ENCODE assay signal across 9 mouse cellular contexts in genomic region chr4:22358487-22358886, GRCm38 (mm10). TPM values are rescaled to one million over a fixed set of nuclear protein-coding genes. Genes with fewer than 3 reads are reported as not detected.
A peak's percentile ranks its signal among the peaks of the same experiment; 100 is the strongest.
DNase-seq lines count a peak whose midpoint lies in the region; ATAC-seq and TF ChIP-seq lines count a peak whose summit lies in the region.
"Had no signal": no experiment of that assay in that cellular context is flagged by ENCODE, and none has a peak within 500 bp of the region (broad histone marks: within the 10 kb centered on the region; RNA-seq: fewer than 3 reads in every experiment).

No protein-coding gene starts in this region.

- no peak overlapping the region for H3K27ac ChIP-seq in layer of hippocampus, adult 2 months
- no peak overlapping the region for H3K27ac ChIP-seq in embryonic facial prominence, embryonic 12.5 days
- H3K27ac ChIP-seq in intestine, embryonic 15.5 days: no peak overlapping the region
- H3K27ac ChIP-seq in neural tube, embryonic 13.5 days (replicated peaks): no peak overlapping the region

- H3K4me3 ChIP-seq in layer of hippocampus, adult 2 months: peak overlapping the region; percentile 83
- H3K4me3 ChIP-seq in embryonic facial prominence, embryonic 12.5 days: no peak overlapping the region
- H3K4me3 ChIP-seq in intestine, embryonic 15.5 days (replicated peaks): no peak overlapping the region; the same call in 1 of the 2 replicates
- H3K4me3 ChIP-seq in neural tube, embryonic 13.5 days: peak overlapping the region; percentile 79

- WGBS in embryonic facial prominence, embryonic 12.5 days: 87% methylated on average over 10 of the region's 10 CpGs
- 79% methylated on average over 10 of the region's 10 CpGs for WGBS in intestine, embryonic 15.5 days
- 88% methylated on average over 10 of the region's 10 CpGs for WGBS in neural tube, embryonic 13.5 days

- no peaks in the 10 kb centered on the region for H3K9me3 ChIP-seq in embryonic facial prominence, embryonic 12.5 days
- no peaks in the 10 kb centered on the region for H3K9me3 ChIP-seq in intestine, embryonic 15.5 days
- 0 out of 2 replicates have a peak, but pooled peaks cover 5% of the 10 kb centered on the region for H3K9me3 ChIP-seq in neural tube, embryonic 13.5 days

- no peak for TF ChIP-seq CTCF in layer of hippocampus, adult 2 months (conservative IDR thresholded peaks at IDR 0.05)

- peak overlapping the region; percentile 62; the same call in 1 of the 2 replicates for H3K4me2 ChIP-seq in embryonic facial prominence, embryonic 12.5 days (replicated peaks)
- peak overlapping the region; percentile 76 for H3K4me2 ChIP-seq in intestine, embryonic 15.5 days (replicated peaks)
- peak overlapping the region; percentile 71 for H3K4me2 ChIP-seq in neural tube, embryonic 13.5 days

- ATAC-seq in embryonic facial prominence, embryonic 12.5 days (ENCODE audit: insufficient number of reproducible peaks, insufficient read depth, low FRiP score, low TSS enrichment): no peak
- no peak for ATAC-seq in intestine, embryonic 15.5 days
- no peak for ATAC-seq in neural tube, embryonic 13.5 days (ENCODE audit: low read depth)

- DNase-seq in layer of hippocampus, adult 2 months (ENCODE audit: low spot score in 2 of 2): no peak
- no peak for DNase-seq in layer of hippocampus, adult 18-20 months (ENCODE audit: low spot score in 2 of 2)
- DNase-seq in urinary bladder, adult 2 months (ENCODE audit: low spot score): no peak
- no peak for DNase-seq in left cerebral cortex, adult 8-10 months (ENCODE audit: low spot score in 2 of 2)
- no peak for DNase-seq in ovary, postnatal 36 days (ENCODE audit: low spot score)
- DNase-seq: kidney, adult 8-10 months had no signal

- no peaks in the 10 kb centered on the region for H3K36me3 ChIP-seq in embryonic facial prominence, embryonic 12.5 days
- H3K36me3 ChIP-seq in intestine, embryonic 15.5 days: no peaks in the 10 kb centered on the region
- no peaks in the 10 kb centered on the region for H3K36me3 ChIP-seq in neural tube, embryonic 13.5 days

- no peaks in the 10 kb centered on the region for H3K27me3 ChIP-seq in embryonic facial prominence, embryonic 12.5 days
- no peaks in the 10 kb centered on the region for H3K27me3 ChIP-seq in intestine, embryonic 15.5 days (replicated peaks)
- H3K27me3 ChIP-seq in neural tube, embryonic 13.5 days: no peaks in the 10 kb centered on the region

- peaks cover 9% of the 10 kb centered on the region for H3K4me1 ChIP-seq in embryonic facial prominence, embryonic 12.5 days
- no peaks in the 10 kb centered on the region for H3K4me1 ChIP-seq in intestine, embryonic 15.5 days (replicated peaks)
- peaks cover 23% of the 10 kb centered on the region for H3K4me1 ChIP-seq in neural tube, embryonic 13.5 days (replicated peaks)

- H3K9ac ChIP-seq in embryonic facial prominence, embryonic 12.5 days: peak overlapping the region; percentile 85; the same call in 1 of the 2 replicates
- H3K9ac ChIP-seq in intestine, embryonic 15.5 days: no peak overlapping the region
- H3K9ac ChIP-seq in neural tube, embryonic 13.5 days: 0 out of 2 replicates have a peak overlapping the region, but pooled peaks have one; percentile 93

RNA-seq across cellular contexts. Expression of gene Fbxl4, which starts 1.1 kb away (rescaled TPM):
- total RNA-seq in layer of hippocampus, adult 2 months (2021): 10 to 100 TPM; 16.4 to 17.4 TPM
- total RNA-seq in layer of hippocampus, adult 18-20 months (2021): 10 to 100 TPM; 15.9 to 17.3 TPM
- 9.2 and 10.7 TPM in 2 replicates for polyA plus RNA-seq in embryonic facial prominence, embryonic 12.5 days (2016; fragmentation: Nextera tagmentation; extraction: Ambion mirVana)
- 13.1 and 13.7 TPM in 2 replicates for polyA plus RNA-seq in intestine, embryonic 15.5 days (2015; fragmentation: Nextera tagmentation; extraction: Ambion mirVana)
- polyA plus RNA-seq in neural tube, embryonic 13.5 days (2015; fragmentation: Nextera tagmentation; extraction: Ambion mirVana): 13.0 and 14.7 TPM in 2 replicates
- 18.1 and 22.1 TPM in 2 replicates for polyA plus RNA-seq in urinary bladder, adult 2 months (2012; rRNA removed)
- 10 to 100 TPM; 21.1 to 25.5 (median 21.8) TPM for total RNA-seq in left cerebral cortex, adult 8-10 months (2022)

Comparison
In these comparisons a context has a peak if more than half of its experiments do, and no peak if none do; other contexts are left out.
1. H3K4me3 ChIP-seq: peak in layer of hippocampus, adult 2 months (single experiment) and neural tube, embryonic 13.5 days (single experiment); none in embryonic facial prominence, embryonic 12.5 days (single experiment) and intestine, embryonic 15.5 days (single experiment).
2. Peak in every context shown above with its lines, with median percentiles within 50 percentile points of each other: H3K4me2 ChIP-seq.